Mouse (Mus musculus) monocyte, adult 5-6 weeks (primary cell): ENCODE results near the gene Srsf11. TPM values are rescaled to one million over a fixed set of nuclear protein-coding genes. Genes with fewer than 3 reads are reported as not detected.
A peak's percentile ranks its signal among the peaks of the same experiment; 100 is the strongest.

Experiments used
- ATAC-seq: fragments of 153-309, 156-312 bp; replicated peaks from 2 replicates; pipeline ENCODE4 v1.8.0; 2017; ENCODE audit warnings: mild to moderate bottlenecking; ENCODE audit not compliant: low TSS enrichment, insufficient number of reproducible peaks, severe bottlenecking, poor library complexity, low FRiP score
- total RNA-seq: library from RNA; stranded (forward); fragments of 200-1000, 200-491, 200-594 nt; gene quantifications from 3 replicates; pipeline ENCODE4 v1.2.3, GENCODE M21; 2017

Srsf11 gene
- total RNA-seq: 312 to 379 TPM (median 318 TPM) in 3 replicates

GRCm38 (mm10) chr3:158036329-158036988, at the start of gene Srsf11, which contains the start of gene Lrrc40:
Srsf11 (minus strand) TSS chr3:158036639.
Lrrc40 (plus strand) TSS chr3:158036662.
- ATAC-seq: peak; percentile 92

- ATAC-seq: no peak
These were observed 41.4 kb upstream of the Srsf11 start for GRCm38 (mm10) chr3:158077828-158078227.

GRCm38 (mm10) chr3:158077380-158077772, 40.9 kb upstream of the Srsf11 start:
- no peak; the same call in 1 of the 2 replicates for ATAC-seq

GRCm38 (mm10) chr3:158076685-158077379, 40.4 kb upstream of the Srsf11 start:
- no peak for ATAC-seq

GRCm38 (mm10) chr3:158075004-158075403, 38.6 kb upstream of the Srsf11 start:
- no peak for ATAC-seq

GRCm38 (mm10) chr3:158068613-158069263, 32.3 kb upstream of the Srsf11 start:
- ATAC-seq: no peak

- no peak for ATAC-seq
These were observed 31.5 kb upstream of the Srsf11 start for GRCm38 (mm10) chr3:158067916-158068315.

GRCm38 (mm10) chr3:158065256-158065655, 28.8 kb upstream of the Srsf11 start:
- no peak for ATAC-seq

- peak; percentile 87 for ATAC-seq
These were observed 25.5 kb upstream of the Srsf11 start for GRCm38 (mm10) chr3:158061811-158062523.

- no peak for ATAC-seq
These were observed 24.3 kb upstream of the Srsf11 start for GRCm38 (mm10) chr3:158060621-158061291.

GRCm38 (mm10) chr3:158049508-158049907, 13.1 kb upstream of the Srsf11 start:
- ATAC-seq: no peak

GRCm38 (mm10) chr3:158040755-158041154, 4.3 kb upstream of the Srsf11 start:
- ATAC-seq: no peak

GRCm38 (mm10) chr3:158038106-158038505, 1.7 kb upstream of the Srsf11 start:
- no peak for ATAC-seq

GRCm38 (mm10) chr3:158035866-158036265, 573 bp downstream of the Srsf11 start:
- no peak for ATAC-seq

GRCm38 (mm10) chr3:158032106-158032505, 4.3 kb downstream of the Srsf11 start:
- no peak for ATAC-seq

- peak; percentile 82 for ATAC-seq
These were observed 5.0 kb downstream of the Srsf11 start for GRCm38 (mm10) chr3:158031371-158031925.

- ATAC-seq: no peak
These were observed 26.6 kb downstream of the Srsf11 start for GRCm38 (mm10) chr3:158009762-158010320.

- no peak for ATAC-seq
These were observed 27.8 kb downstream of the Srsf11 start for GRCm38 (mm10) chr3:158008647-158009046.
